Mouse (Mus musculus) forelimb bud, embryonic 11.5 days (tissue): ENCODE measurements around the gene Irak4.
A peak's percentile ranks its signal among the peaks of the same experiment; 100 is the strongest.

Source experiments
- DNase-seq: peaks from one replicate; pipeline ENCODE4 v3.0.0-alpha.2; 2012; ENCODE audit warnings: low read depth, low spot score

Gene Irak4

DNA sequence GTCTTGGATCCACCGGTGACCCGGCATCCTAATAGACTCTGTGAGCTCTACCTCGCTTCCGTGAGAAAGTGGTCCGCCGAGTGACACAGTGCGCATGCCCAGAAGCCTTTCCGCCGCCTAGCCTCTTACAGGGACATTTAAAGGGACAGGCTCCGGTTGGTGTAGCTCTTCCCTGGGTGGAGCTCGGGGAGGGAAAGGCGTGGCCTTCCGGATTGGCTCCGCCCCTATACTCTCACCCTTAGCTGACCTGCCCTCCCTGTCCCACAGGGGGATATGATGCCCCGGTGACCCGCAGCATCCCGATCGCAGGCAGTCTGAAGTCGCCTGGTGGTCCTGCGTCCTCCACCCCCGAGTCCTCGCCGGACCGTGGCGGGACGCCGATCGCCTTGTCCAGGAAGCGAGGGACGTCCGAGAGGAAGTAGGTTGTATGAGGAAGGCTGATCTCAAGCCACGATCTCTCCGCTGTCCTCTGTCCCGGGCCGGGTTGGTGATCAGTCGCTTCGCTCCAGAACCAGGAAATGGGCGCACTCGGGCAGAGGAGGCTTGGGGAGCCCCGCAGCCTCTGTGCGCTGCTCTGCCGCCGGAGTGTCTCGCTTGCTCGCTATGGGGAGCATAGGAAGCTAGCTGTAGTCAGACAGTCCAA, at the start of gene Irak4, which contains the start of gene Pus7l:
TSS of gene Irak4 (plus strand) at position 235 of the 643 bp plus-strand sequence.
TSS of gene Pus7l (minus strand) at position 139 of the 643 bp plus-strand sequence.
- peak; percentile 95 for DNase-seq

DNA sequence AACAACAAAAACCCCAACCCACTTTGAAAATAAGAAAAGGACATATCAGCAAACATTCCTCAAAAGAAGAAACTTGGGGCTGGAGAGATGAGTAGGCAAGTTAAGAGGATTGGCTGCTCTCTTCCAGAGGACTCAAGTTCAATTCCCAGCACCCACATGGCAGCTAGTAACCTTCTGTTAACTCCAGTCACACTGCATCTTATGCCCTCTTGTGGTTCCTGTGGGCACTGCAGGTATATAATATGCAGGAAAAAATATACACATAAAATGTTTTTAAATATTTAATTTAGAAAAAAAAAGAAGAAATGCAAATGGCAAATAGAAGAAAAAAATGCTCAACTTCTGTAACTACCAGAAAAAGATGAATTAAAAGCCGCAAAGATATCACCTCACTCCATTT, 49.0 kb upstream of the Irak4 start:
- no peak for DNase-seq

DNA sequence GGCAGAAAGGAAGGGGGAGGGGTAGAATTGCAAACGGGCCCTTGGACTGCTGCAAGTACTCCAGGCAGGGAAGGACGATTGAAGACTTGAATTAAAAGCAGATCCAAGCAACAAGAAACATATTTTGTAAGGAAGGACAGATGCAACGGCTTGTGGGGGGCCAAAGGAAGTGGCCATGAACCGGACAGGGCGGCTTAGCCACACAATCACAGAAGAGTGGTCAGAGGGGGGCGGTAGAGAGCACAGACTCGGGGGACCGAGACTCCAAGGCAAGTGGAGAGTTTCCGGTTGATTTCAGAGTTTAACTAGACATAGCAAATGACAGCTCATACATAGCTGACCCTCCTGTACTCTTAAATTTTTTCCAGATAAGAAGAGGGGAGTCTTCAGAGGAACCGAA, 47.5 kb upstream of the Irak4 start:
- no peak for DNase-seq

DNA sequence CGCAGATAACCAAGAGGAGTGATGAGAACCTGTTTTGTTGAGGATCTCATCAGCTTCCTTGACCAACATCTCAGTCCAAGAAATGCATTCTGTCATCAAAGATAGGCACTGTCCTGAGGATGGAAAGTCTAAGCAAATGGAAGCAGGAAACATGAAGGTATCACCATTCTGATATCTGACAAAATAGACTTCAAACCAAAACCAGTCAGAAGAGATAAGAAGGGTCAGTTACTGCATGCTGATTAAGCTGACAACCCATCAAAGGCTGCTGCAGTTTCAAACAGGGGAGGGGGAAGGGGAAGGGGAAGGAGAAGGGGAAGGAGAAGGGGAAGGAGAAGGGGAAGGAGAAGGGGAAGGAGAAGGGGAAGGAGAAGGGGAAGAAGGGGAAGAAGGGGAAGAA, 44.2 kb upstream of the Irak4 start:
- no peak for DNase-seq

DNA sequence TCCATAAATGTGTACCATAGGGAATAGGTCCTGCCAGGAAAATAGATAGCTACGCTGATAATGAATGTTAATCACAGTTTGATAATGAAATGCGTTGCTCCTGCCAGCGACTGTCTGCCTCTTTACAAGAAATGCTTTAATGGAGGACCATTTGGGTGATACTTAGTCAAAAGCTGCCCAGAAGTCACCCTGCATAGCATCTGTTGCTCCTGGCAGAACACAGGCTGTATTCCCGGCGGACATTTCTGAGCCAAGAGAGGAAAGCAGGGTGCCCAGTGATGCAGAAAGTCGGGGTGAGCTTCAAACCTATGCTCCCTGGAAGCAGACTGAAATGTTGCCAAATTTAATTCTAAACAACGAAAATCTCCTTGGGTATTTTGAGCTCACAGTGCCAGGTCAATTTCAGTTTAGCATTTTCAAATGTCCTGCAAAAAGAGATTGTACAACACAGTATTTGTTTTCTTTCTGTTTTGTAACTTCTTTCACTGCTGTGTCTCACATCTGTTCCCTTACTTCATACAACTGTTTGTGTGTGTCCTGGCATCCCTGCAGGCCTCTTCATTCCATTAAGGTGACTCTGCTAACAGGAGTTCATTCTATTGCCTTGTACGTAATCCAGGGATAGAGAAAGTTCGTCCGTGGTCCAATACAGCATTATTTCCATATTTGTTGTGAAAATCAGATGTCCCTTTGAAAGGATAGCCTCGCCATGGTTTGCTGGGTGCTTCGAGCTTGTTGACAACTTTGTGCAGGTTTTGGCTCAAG, 39.8 kb upstream of the Irak4 start:
- no peak for DNase-seq

DNA sequence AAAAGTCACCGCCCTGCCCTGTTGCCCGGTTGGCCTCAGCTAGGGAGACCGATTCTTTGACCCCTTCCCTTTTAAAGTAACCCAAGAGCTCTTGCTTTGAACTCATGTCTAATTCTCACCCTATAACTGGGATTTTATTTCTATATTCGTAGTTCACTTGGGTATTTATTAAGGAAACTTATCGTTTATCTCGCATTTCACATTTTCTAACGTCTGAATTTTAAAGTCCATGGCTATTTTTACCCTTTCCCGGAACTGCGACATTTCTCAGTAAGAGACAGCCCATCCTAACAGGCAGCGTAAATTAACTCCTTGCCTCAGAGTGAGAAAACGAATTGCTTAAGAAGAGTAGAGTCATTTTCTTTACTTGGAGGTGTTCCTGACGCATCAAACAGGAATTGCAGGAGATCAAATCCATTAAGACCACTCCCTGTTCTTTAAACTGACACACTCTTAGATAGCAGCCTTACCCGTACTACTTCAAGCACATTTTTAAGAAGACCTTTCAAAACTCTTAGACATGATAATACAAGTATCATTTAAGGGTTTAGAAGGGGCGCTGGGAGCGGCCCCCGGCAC, 25.4 kb upstream of the Irak4 start:
- no peak for DNase-seq

DNA sequence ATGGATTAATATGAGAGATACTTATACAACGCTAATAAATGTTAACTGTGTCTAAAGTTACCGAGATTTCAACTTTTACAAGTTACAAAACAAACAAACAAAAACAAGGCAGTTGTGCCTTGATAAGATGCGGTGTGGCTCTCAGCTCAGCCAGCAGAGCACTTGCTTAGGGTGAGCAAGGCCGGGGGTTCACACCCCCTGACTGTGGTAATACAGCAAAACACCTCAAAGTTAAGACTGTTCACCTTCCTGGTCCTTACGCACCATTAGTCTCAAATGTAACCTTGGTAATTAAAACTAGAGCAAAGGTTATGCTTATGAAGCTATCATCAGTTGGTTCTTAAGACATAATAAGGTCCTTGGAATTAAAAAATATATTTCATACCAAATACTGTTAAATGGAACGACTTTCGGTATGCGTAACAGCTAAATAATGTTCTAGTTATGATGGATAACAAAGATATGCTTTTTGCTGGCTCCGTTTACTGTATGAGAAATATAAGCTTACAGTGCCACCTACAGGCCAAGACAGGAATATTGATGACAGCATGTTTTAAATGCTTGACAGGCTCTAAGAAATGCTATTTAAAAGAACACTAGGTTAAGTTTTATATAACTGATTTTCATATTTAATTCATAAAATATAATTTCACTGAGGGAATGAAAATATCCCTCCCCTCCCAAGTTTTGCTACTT, 23.1 kb upstream of the Irak4 start:
- peak; percentile 77 for DNase-seq

DNA sequence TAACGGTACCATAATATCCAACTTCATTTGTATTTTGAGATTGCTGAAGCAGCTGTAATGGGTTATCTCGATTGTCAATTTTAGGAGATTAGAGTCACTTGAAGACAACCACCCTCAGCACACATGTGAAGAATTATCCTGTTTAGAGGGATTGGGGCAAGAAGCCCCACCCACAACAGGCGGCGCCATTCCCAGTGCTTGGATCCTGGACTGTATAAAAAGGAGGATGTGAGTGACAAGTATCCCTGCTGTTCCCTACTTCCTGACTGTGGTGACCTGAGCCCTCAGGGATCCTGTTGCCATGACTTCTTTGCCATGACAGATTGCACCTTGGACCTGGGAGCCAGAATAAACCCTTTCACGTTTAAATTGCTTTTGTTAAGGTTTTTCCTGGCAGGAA, 22.5 kb upstream of the Irak4 start:
- no peak for DNase-seq

DNA sequence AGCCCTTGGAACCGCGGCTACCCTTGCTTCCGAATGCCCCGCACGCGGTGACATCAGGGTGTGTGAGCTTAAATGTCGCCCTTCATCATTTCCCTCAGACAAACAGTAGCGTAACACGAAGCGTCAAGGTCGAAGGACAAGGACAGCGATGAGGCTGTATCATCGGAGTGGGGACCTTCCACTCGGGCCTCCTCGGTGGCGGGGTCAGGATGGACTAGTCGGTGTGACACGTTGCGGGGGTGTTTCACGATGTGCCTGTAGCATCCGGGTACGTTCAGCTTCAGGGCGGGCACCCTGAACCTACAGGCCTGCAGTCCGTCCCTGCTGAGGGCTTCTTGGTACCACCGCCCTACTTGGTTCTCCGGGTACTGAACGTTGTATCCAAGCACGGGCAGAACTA, 20.2 kb upstream of the Irak4 start:
- no peak for DNase-seq

DNA sequence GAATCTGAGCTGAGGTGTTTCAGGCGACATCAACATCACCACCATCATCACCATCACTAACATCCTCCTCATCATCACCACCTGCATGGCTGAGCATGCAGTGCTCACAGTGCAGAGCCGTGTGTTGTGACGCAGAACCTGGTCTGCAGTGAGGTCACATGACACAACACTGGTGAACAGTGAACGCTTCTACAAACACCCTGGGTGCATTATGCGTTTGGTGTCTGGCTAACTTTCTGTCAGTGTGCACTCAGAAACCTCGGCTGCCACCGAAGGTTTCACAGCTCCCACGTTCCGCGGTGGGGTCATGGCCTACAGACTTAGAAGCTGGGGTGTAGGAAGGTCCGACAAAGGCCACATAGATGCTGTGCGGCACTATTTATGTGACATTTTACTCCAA, 18.5 kb upstream of the Irak4 start:
- DNase-seq: no peak

DNA sequence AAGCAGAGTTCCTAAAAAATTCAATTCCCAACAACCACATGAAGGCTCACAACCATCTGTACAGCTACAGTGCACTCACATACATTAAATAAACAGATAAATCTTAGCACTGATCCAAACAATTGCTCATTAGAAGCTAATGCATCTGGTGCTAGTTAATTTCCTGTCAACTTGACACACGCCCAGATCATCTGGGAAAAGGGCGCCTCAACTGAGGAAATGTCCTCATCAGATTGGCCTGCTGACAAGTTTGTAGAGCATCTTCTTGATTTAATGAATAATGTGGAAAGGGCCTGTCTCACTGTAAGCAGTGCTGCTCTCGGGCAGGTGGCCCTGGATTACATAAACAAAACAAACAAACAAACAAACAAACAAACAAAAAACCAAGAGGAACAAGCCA, 12.9 kb upstream of the Irak4 start:
- no peak for DNase-seq

DNA sequence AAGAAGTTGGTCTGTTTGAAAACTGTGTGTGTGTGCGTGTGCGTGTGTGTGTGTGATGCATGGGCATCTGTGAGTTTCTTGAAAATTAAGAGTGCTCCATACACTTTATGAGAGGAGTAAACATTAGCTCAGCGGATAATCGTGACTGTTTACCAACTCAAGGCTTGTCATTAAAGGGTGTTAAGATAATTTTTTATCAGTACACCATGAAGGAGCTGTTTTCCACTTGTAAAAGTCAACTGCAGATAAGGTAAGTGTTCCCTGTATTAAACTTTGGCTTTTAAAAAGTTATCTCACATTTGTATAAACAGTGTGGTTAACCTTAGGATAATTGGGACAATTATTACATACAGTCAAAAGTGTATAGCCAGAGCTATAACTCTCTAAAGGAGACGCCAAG, 11.1 kb upstream of the Irak4 start:
- no peak for DNase-seq

DNA sequence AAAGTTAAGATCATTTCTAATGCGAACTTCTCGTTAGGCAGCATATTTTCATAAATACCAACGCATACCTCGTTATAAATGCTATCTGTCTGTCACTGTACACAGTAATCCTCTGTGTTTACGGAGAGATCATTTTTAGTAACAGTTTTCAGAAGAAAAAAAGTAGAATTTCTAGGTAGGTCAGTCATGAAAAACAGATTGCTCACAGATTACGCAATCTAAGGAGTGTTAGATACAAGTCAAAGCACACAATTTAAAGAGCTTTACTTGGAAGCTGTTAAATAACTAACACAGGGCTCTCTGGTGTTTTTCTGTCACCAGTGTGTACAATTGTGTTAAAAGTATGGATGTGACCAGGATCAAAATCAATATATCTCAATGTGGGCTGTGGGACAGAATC, 10.5 kb upstream of the Irak4 start:
- no peak for DNase-seq

DNA sequence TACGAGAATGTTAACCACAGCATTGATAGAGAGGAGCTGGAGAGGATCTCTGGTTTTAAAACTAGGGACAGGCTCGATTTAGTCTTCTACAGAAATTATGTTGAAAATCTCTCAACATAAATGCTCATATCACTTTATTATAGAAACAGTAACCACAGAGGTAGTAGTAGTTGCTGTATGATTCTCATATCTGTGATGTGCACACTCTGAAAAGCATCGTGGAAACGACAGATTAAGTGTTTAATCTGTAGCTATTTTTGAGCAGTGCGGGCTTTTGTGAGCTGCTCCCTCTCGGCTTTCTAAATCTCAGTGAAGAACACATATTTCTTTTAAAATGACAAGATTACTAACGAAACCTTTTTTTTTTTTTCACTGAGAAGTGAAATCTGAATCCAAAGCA, 7.9 kb upstream of the Irak4 start:
- DNase-seq: no peak

DNA sequence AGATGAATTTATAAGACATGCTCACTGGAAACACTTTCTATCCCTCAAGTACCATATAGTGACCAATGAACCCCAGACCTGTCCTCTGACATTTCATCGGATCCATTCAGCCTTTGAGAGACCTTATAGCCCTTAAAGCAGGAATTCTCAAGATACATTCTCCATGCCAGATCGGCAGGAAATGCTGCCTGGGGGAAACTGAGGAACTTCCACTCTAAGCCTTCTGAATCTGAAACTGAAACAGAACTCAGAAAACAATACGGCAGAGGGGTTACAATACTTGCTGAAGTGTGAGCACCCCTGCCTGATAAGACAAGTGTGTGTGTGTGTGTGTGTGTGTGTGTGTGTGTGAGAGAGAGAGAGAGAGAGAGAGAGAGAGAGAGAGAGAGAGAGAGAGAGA, 4.1 kb upstream of the Irak4 start:
- no peak for DNase-seq

DNA sequence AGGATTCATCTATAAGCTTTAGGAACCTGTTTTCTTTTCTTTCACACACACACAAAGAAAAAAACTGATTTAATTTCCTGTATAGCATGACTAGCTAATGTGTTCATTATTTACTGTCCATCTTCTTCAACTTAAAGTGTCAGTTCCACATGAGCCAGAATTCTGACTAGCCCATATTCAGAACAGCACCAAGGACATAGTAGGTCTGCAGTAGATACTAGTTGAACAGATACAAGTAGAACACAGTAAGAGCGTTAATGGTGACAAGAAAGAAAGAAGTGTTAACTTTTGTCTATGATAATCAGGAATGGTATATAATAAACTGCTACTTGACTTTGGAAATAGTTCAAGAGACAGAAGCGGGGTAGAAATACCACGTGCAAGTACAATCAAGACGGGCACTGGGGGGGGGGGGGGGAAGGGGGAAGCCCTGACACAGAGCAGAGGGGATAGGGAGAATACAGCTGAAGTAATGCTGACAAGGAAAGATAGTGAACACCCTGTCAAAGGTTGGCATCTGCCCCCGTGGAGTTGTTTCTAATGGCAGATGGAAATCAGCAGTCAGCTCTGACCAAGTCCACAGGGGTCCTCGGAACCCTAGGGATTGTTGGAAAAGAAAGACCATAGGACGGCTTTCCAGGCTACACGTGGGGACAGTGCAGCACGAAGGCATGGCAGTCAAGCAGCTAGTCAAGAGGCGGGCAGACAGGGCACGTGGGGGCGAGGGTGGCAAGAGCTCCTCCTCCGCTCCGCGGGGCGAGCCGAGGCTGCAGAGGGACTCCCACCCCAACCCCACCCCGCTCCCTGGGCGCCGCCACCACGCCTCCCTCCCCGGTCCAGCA, 655 bp upstream of the Irak4 start:
- no peak for DNase-seq

DNA sequence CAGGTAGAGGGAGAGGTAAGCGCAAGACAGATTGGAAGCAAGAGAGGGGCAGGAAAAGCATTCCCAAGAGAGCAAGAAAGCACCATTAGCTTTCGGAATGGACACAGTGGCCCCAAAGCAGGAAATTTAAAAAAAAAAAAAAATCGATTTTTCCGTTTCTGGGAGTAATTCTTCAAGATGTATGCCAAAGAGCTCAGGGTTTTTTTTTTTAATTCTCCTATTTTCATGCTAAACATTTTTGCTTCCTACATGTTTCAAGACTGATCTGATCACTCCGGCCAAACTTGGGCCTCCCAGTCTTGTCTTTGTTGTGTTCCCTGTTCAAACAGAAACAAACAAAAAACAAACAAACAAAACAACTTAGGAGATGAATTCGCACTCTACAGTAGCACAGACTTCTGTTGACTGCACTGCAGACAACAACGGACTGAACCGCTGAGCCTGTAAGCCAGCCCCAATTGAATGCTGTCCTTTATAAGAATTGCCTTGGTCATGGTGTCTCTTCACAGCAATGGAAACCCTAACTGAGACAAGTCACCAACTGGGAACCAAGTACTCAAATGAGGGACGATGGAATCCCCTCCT, 701 bp downstream of the Irak4 start:
- no peak for DNase-seq

DNA sequence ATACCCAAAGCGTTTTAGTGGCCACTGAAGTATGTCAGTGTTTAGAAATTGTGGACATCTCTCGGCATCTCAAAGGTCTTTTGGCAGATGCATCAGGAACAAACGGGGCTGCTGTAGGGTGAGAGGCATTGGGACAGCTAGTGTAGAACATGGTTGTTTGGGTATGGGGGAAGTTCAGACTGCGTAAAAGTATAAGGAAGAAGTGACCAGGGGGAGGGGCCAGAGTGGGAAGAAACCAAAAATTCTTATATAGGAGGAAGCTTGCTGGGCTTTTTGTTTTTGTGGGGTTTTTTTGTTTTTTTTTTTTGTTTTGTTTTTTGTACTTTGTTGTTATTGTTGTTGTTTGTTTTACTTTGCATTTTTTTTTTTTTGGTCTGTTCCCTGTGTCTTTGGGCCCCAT, 1.4 kb downstream of the Irak4 start:
- DNase-seq: no peak

DNA sequence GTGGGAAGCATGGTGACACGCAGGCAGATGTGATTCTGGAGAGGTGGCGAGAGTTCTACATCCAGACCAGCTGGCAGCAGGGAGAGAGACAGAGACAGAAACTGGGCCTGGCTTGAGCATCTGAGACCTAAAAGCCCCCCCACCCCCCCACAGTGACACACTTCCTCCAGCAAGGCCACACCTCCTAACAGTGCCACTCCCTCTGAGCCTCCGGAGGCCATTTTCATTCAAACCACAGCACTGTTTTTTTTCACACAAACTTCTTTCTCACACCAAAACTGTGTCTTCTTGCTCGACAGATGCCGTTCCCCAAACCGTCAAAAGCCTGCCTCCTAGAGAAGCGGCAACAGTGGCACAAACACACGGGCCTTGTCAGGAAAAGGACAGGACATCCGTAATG, 10.1 kb downstream of the Irak4 start:
- no peak for DNase-seq

DNA sequence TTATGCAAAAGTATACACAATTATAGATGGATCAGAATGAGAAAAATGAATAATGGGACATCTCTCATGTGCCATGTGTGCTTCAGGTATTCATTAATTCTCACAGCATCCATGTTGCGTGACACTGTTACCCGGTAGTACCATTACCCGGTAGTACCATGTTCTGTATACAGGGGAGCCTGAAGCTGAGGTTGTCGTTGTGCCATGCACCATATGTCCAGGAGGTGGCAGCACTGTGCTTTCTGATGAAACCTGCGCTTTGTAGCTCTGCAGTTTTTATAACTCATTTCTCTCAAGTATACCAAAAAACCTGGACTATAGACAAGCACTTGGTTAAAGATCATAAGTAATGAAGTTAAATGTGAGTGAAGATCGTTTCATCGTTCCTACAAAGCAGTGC, 14.0 kb downstream of the Irak4 start:
- DNase-seq: peak; percentile 86
